Mouse (Mus musculus) cortical plate, adult 2 months (tissue): ENCODE results near the gene Dennd2c. TPM values are rescaled to one million over a fixed set of nuclear protein-coding genes. Genes with fewer than 3 reads are reported as not detected.
A peak's percentile ranks its signal among the peaks of the same experiment; 100 is the strongest.

Source experiments
- H3K27ac ChIP-seq: fragments of 200-500 bp; 2 replicates; pipeline ENCODE4 v1.5.1; 2012; ENCODE audit warnings: low read length, control low read depth, inconsistent platforms; ENCODE audit not compliant: insufficient read depth
- H3K4me1 ChIP-seq: fragments of 200-500 bp; 2 replicates; pipeline ENCODE4 v1.6.1; 2011; ENCODE audit warnings: low read length; ENCODE audit not compliant: control insufficient read depth, insufficient read depth
- H3K4me3 ChIP-seq: fragments of 200-500 bp; 2 replicates; pipeline ENCODE4 v1.5.1; 2011; ENCODE audit warnings: mild to moderate bottlenecking, low read length, control low read depth; ENCODE audit not compliant: insufficient read depth
- CTCF ChIP-seq: fragments of 200-500 bp; IDR thresholded peaks from 2 replicates; pipeline ENCODE4 v1.5.1; 2011; ENCODE audit warnings: mild to moderate bottlenecking, control low read depth, low read length; ENCODE audit not compliant: insufficient read depth; ENCODE audit errors: extremely low read depth
- POLR2A ChIP-seq: fragments of 200-500 bp; IDR thresholded peaks from 2 replicates; pipeline ENCODE4 v1.6.1; 2011; ENCODE audit warnings: mild to moderate bottlenecking, low read length, control low read depth; ENCODE audit not compliant: insufficient read depth; ENCODE audit errors: extremely low read depth
- polyA plus RNA-seq: library from polyadenylated mRNA; depleted of rRNA; stranded (reverse); fragments of >200 nt; gene quantifications from 2 replicates; pipeline ENCODE4 v1.2.3, GENCODE M21; 2012

Dennd2c gene
- polyA plus RNA-seq, 1 experiment: 0.33 TPM

GRCm38 (mm10) chr3:103107565-103108240 lies 5.3 kb downstream of the Dennd2c start:
- no peak overlapping the region for H3K4me3 ChIP-seq
- H3K4me1 ChIP-seq: no peaks in the 10 kb centered on the region
- H3K27ac ChIP-seq: no peak overlapping the region
- TF ChIP-seq CTCF (no peak), POLR2A (no peak)

GRCm38 (mm10) chr3:103112216-103112615 lies 9.8 kb downstream of the Dennd2c start:
- H3K4me3 ChIP-seq: no peak overlapping the region
- no peak for TF ChIP-seq POLR2A
- no peak for TF ChIP-seq CTCF
- no peaks in the 10 kb centered on the region for H3K4me1 ChIP-seq
- H3K27ac ChIP-seq: no peak overlapping the region

- TF ChIP-seq POLR2A (no peak), CTCF (no peak)
- Histone ChIP-seq H3K4me3 (no peak overlapping the region), H3K27ac (no peak overlapping the region), H3K4me1 (no peaks in the 10 kb centered on the region)
Measured at GRCm38 (mm10) chr3:103123636-103124035, 21.2 kb downstream of the Dennd2c start.

GRCm38 (mm10) chr3:103126138-103126537 lies 23.7 kb downstream of the Dennd2c start:
- Histone ChIP-seq H3K4me1 (peaks cover 1% of the 10 kb centered on the region), H3K4me3 (no peak overlapping the region), H3K27ac (no peak overlapping the region)
- TF ChIP-seq POLR2A (no peak), CTCF (no peak)

GRCm38 (mm10) chr3:103127177-103127576 lies 24.8 kb downstream of the Dennd2c start:
- Histone ChIP-seq H3K4me1 (peaks cover 1% of the 10 kb centered on the region), H3K27ac (no peak overlapping the region), H3K4me3 (no peak overlapping the region)
- TF ChIP-seq CTCF (no peak), POLR2A (no peak)

GRCm38 (mm10) chr3:103127721-103128120 lies 25.3 kb downstream of the Dennd2c start:
- TF ChIP-seq CTCF: no peak
- no peak for TF ChIP-seq POLR2A
- Histone ChIP-seq H3K4me3 (no peak overlapping the region), H3K4me1 (peaks cover 1% of the 10 kb centered on the region), H3K27ac (no peak overlapping the region)

- TF ChIP-seq CTCF (no peak), POLR2A (no peak)
Measured at GRCm38 (mm10) chr3:103128251-103128650, 25.8 kb downstream of the Dennd2c start.

GRCm38 (mm10) chr3:103129367-103130159 lies 27.2 kb downstream of the Dennd2c start:
- no peak for TF ChIP-seq POLR2A
- no peak for TF ChIP-seq CTCF
- no peak overlapping the region for H3K4me3 ChIP-seq
- H3K27ac ChIP-seq: no peak overlapping the region
- H3K4me1 ChIP-seq: peaks cover 1% of the 10 kb centered on the region

More at GRCm38 (mm10) chr3:103128251-103128650, 25.8 kb downstream of the Dennd2c start:
- peaks cover 1% of the 10 kb centered on the region for H3K4me1 ChIP-seq
- no peak overlapping the region for H3K4me3 ChIP-seq
- no peak overlapping the region for H3K27ac ChIP-seq

GRCm38 (mm10) chr3:103130236-103130751 lies 27.9 kb downstream of the Dennd2c start:
- peak overlapping the region; percentile 31; the same call in 1 of the 2 replicates for H3K27ac ChIP-seq
- peaks cover 1% of the 10 kb centered on the region for H3K4me1 ChIP-seq
- no peak overlapping the region for H3K4me3 ChIP-seq
- TF ChIP-seq CTCF: no peak
- no peak for TF ChIP-seq POLR2A
